Mouse (Mus musculus) hindbrain, embryonic 15.5 days (tissue): ENCODE data around the gene Exoc3l2. TPM values are rescaled to one million over a fixed set of nuclear protein-coding genes. Genes with fewer than 3 reads are reported as not detected.

Experiments used
- ATAC-seq: fragments of 200-750 bp; cut with Nextera tagmentation; 2 replicates; pipeline ENCODE4 v1.8.0; 2017; ENCODE audit warnings: low read depth, moderate number of reproducible peaks, moderate TSS enrichment; ENCODE audit not compliant: low FRiP score
- H3K27ac ChIP-seq: fragments of 300-500 bp; sonication (generic); replicated peaks from 2 replicates; pipeline ENCODE4 v1.5.1; 2015; ENCODE audit warnings: mild to moderate bottlenecking, inconsistent platforms
- H3K27me3 ChIP-seq: fragments of 300-500 bp; sonication (generic); 2 replicates; pipeline ENCODE4 v1.6.1; 2015; ENCODE audit warnings: control low read depth, inconsistent platforms
- H3K36me3 ChIP-seq: fragments of 300-500 bp; sonication (generic); 2 replicates; pipeline ENCODE4 v1.6.1; 2015; ENCODE audit warnings: control low read depth, inconsistent platforms
- H3K4me1 ChIP-seq: fragments of 300-500 bp; sonication (generic); replicated peaks from 2 replicates; pipeline ENCODE4 v1.6.1; 2015; ENCODE audit warnings: control low read depth, inconsistent platforms
- H3K4me2 ChIP-seq: fragments of 300-500 bp; sonication (generic); 2 replicates; pipeline ENCODE4 v1.6.1; 2015; ENCODE audit warnings: moderate library complexity, mild to moderate bottlenecking, inconsistent platforms
- H3K4me3 ChIP-seq: fragments of 300-500 bp; sonication (generic); 2 replicates; pipeline ENCODE4 v1.5.1; 2015; ENCODE audit warnings: mild to moderate bottlenecking, inconsistent platforms
- H3K9ac ChIP-seq: fragments of 300-500 bp; sonication (generic); 2 replicates; pipeline ENCODE4 v1.6.1; 2015; ENCODE audit warnings: inconsistent platforms
- H3K9me3 ChIP-seq: fragments of 300-500 bp; sonication (generic); 2 replicates; pipeline ENCODE4 v1.6.1; 2016; ENCODE audit warnings: control low read depth, inconsistent platforms
- WGBS: fragments of 180-500 bp; shearing (Covaris S2); methylation state at CpG from one replicate; pipeline ENCODE4 v1.1.7; 2015; 5-methylcytosine and 5-hydroxymethylcytosine counted together
- polyA plus RNA-seq: library from polyadenylated mRNA; unstranded; fragments of >200 nt; fragmentation: Nextera tagmentation; extraction: Ambion mirVana; gene quantifications from 2 replicates; pipeline ENCODE4 v1.2.1, GENCODE M21; 2015

Gene Exoc3l2
- polyA plus RNA-seq, result 0.76 and 0.82 TPM in 2 replicates

DNA sequence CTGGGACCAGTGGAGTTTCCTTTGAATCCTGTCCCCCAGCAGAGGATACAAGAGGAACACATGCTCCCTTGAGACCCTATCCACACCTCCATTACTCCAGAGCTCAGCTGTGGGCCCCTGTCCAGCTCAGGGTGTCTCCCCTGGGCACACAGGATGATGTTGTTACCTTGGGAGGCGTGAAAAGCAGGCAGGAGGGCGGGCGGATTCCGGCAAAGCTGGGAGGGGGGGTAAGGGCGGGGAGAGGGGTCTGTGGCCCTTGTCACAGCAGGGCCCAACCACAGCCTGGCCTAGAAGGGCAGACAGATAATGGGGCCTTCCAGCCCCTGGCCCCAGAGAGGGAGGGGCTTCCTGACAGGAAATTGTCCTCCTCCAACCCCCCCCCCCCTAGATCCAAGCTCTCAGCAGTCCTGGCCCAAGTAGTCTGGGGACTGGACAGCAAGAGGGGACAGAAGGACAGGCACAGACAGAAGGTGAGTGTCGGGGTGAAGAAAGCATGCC, at the start of gene Exoc3l2:
Gene Exoc3l2 (plus strand): TSS at position 448 of the 498 bp plus-strand sequence.
- Histone ChIP-seq H3K36me3 (no peaks in the 10 kb centered on the region), H3K27me3 (peaks cover 40% of the 10 kb centered on the region), H3K9me3 (no peaks in the 10 kb centered on the region), H3K27ac (no peak within 1 kb of the TSS), H3K9ac (no peak within 1 kb of the TSS), H3K4me3 (no peak within 1 kb of the TSS), H3K4me1 (peaks cover 9% of the 10 kb centered on the region), H3K4me2 (no peak within 1 kb of the TSS)
- WGBS, result 26% methylated on average over 6 of the region's 6 CpGs
- no peak for ATAC-seq

DNA sequence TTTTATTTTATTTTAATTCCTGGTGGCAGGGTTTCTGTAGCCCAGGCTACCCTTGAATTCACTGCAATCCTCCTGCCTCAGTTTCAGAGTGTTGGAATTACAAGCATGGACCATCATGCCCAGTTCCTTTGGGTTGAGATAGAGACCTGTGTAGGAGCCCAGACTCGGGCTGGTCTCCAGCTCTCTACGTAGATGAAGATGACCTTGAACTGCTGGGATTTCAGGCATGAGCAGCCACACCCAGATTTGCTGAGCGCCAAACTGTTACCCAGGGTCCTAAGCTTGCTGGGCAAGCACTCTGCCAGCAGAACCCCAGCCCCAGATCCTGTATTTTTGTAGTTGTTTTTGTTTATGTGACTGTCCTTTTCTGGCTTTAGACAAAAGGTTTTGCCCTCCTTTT, 49.6 kb upstream of the Exoc3l2 start:
- no peak for ATAC-seq
- Histone ChIP-seq H3K4me3 (no peak overlapping the region), H3K27ac (no peak overlapping the region), H3K9ac (no peak overlapping the region), H3K27me3 (peaks cover 27% of the 10 kb centered on the region), H3K4me2 (no peak overlapping the region), H3K4me1 (no peaks in the 10 kb centered on the region), H3K36me3 (no peaks in the 10 kb centered on the region), H3K9me3 (no peaks in the 10 kb centered on the region; the same call in 1 of the 2 replicates)
- 88% methylated on average over 3 of the region's 3 CpGs for WGBS

GRCm38 (mm10) chr7:19416590-19416989, 46.5 kb upstream of the Exoc3l2 start:
- Histone ChIP-seq H3K4me2 (no peak overlapping the region), H3K4me3 (no peak overlapping the region), H3K27ac (no peak overlapping the region), H3K27me3 (peaks cover 53% of the 10 kb centered on the region), H3K36me3 (no peaks in the 10 kb centered on the region), H3K9ac (no peak overlapping the region), H3K4me1 (peaks cover 11% of the 10 kb centered on the region; the same call in 1 of the 2 replicates), H3K9me3 (no peaks in the 10 kb centered on the region; the same call in 1 of the 2 replicates)
- 85% methylated on average over 15 of the region's 15 CpGs for WGBS
- no peak for ATAC-seq

DNA sequence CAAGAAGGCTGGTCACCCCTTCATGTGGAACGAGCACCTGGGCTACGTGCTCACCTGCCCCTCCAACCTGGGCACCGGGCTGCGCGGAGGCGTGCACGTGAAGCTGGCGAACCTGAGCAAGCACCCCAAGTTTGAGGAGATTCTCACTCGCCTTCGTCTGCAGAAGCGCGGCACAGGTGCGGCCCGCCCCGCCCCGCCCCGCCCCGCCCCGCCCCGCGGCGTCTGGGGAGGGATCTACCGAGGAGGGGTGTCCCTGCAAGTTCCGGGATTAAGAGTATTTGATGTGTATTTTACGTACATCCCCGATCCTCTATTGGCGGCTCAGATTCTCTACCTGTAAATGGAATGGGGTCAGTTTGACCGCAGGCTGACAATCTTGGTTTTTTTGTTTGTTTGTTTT, 43.0 kb upstream of the Exoc3l2 start:
- Histone ChIP-seq H3K4me3 (no peak overlapping the region), H3K9ac (no peak overlapping the region), H3K27me3 (peaks cover 48% of the 10 kb centered on the region), H3K36me3 (no peaks in the 10 kb centered on the region), H3K27ac (no peak overlapping the region), H3K4me2 (peak overlapping the region; percentile 18), H3K9me3 (no peaks in the 10 kb centered on the region), H3K4me1 (peaks cover 11% of the 10 kb centered on the region; the same call in 1 of the 2 replicates)
- ATAC-seq, result no peak
- 9% methylated on average over 28 of the region's 28 CpGs for WGBS

- H3K4me1 ChIP-seq, result peaks cover 11% of the 10 kb centered on the region; the same call in 1 of the 2 replicates
- WGBS, result 13% methylated on average over 43 of the region's 43 CpGs
- peak overlapping the region; percentile 31 for H3K9ac ChIP-seq
- peaks cover 48% of the 10 kb centered on the region for H3K27me3 ChIP-seq
- peaks cover 6% of the 10 kb centered on the region for H3K36me3 ChIP-seq
- H3K4me3 ChIP-seq, result peak overlapping the region; percentile 46
- peak; percentile 97 for ATAC-seq
- no peaks in the 10 kb centered on the region for H3K9me3 ChIP-seq
- no peak overlapping the region for H3K27ac ChIP-seq
- H3K4me2 ChIP-seq, result peak overlapping the region; percentile 78
Measured at GRCm38 (mm10) chr7:19420821-19421636, 42.1 kb upstream of the Exoc3l2 start.

- H3K4me3 ChIP-seq, result no peak overlapping the region
- H3K36me3 ChIP-seq, result peaks cover 23% of the 10 kb centered on the region
- no peak overlapping the region for H3K4me2 ChIP-seq
- H3K9me3 ChIP-seq, result no peaks in the 10 kb centered on the region
- H3K27me3 ChIP-seq, result peaks cover 30% of the 10 kb centered on the region
- WGBS, result 91% methylated on average over 3 of the region's 3 CpGs
- no peak overlapping the region for H3K9ac ChIP-seq
- peaks cover 11% of the 10 kb centered on the region; the same call in 1 of the 2 replicates for H3K4me1 ChIP-seq
- ATAC-seq, result no peak
- no peak overlapping the region for H3K27ac ChIP-seq
Measured at GRCm38 (mm10) chr7:19423083-19423482, 40.0 kb upstream of the Exoc3l2 start.

- no peak for ATAC-seq
- 73% methylated on average over 4 of the region's 4 CpGs for WGBS
- peaks cover 33% of the 10 kb centered on the region for H3K36me3 ChIP-seq
- H3K9ac ChIP-seq, result no peak overlapping the region
- H3K4me3 ChIP-seq, result no peak overlapping the region
- no peak overlapping the region for H3K27ac ChIP-seq
- no peaks in the 10 kb centered on the region for H3K9me3 ChIP-seq
- H3K27me3 ChIP-seq, result peaks cover 20% of the 10 kb centered on the region
- no peak overlapping the region for H3K4me2 ChIP-seq
- H3K4me1 ChIP-seq, result peaks cover 11% of the 10 kb centered on the region; the same call in 1 of the 2 replicates
Measured at GRCm38 (mm10) chr7:19424051-19424450, 39.1 kb upstream of the Exoc3l2 start.

GRCm38 (mm10) chr7:19426349-19426748, 36.8 kb upstream of the Exoc3l2 start:
- H3K27ac ChIP-seq, result no peak overlapping the region
- H3K4me1 ChIP-seq, result 0 out of 2 replicates have a peak, but pooled peaks cover 3% of the 10 kb centered on the region
- no peak overlapping the region for H3K4me2 ChIP-seq
- ATAC-seq, result no peak
- H3K9me3 ChIP-seq, result no peaks in the 10 kb centered on the region
- H3K4me3 ChIP-seq, result no peak overlapping the region
- H3K27me3 ChIP-seq, result no peaks in the 10 kb centered on the region
- 69% methylated on average over 6 of the region's 6 CpGs for WGBS
- H3K36me3 ChIP-seq, result peaks cover 47% of the 10 kb centered on the region
- no peak overlapping the region for H3K9ac ChIP-seq

DNA sequence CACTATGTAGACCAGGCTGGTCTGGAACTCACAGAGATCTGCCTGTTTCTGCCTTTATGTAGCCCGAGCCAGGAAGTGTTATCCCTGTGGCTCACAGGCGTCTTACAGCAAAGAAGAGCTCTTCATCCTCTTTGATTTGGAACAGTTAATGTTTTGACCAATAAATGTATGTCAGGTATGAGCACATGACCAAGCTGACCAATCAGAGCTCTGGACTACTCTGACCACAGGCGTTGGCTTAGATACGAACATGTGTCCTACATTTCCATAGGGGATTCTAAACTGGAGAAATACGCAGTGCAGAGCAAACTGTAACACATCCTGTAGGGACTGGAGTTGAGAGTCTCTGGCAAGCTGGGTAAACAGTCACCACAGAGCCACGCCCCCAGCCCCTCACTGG, 36.2 kb upstream of the Exoc3l2 start:
- Histone ChIP-seq H3K9ac (no peak overlapping the region), H3K4me3 (no peak overlapping the region), H3K9me3 (no peaks in the 10 kb centered on the region), H3K27ac (no peak overlapping the region), H3K27me3 (no peaks in the 10 kb centered on the region), H3K4me1 (no peaks in the 10 kb centered on the region), H3K4me2 (no peak overlapping the region), H3K36me3 (peaks cover 53% of the 10 kb centered on the region)
- WGBS, result 85% methylated on average over 6 of the region's 6 CpGs
- no peak for ATAC-seq

GRCm38 (mm10) chr7:19427999-19428650, 35.0 kb upstream of the Exoc3l2 start:
- Histone ChIP-seq H3K4me3 (no peak overlapping the region), H3K4me2 (no peak overlapping the region), H3K9ac (no peak overlapping the region), H3K4me1 (no peaks in the 10 kb centered on the region), H3K36me3 (peaks cover 65% of the 10 kb centered on the region), H3K27ac (no peak overlapping the region), H3K27me3 (no peaks in the 10 kb centered on the region), H3K9me3 (no peaks in the 10 kb centered on the region)
- 63% methylated on average over 15 of the region's 15 CpGs for WGBS
- no peak for ATAC-seq

GRCm38 (mm10) chr7:19429726-19430125, 33.4 kb upstream of the Exoc3l2 start:
- Histone ChIP-seq H3K4me1 (no peaks in the 10 kb centered on the region), H3K27ac (no peak overlapping the region), H3K4me3 (no peak overlapping the region), H3K9ac (no peak overlapping the region), H3K9me3 (no peaks in the 10 kb centered on the region), H3K36me3 (peaks cover 81% of the 10 kb centered on the region), H3K27me3 (no peaks in the 10 kb centered on the region), H3K4me2 (no peak overlapping the region)
- 64% methylated on average over 8 of the region's 8 CpGs for WGBS
- ATAC-seq, result no peak

DNA sequence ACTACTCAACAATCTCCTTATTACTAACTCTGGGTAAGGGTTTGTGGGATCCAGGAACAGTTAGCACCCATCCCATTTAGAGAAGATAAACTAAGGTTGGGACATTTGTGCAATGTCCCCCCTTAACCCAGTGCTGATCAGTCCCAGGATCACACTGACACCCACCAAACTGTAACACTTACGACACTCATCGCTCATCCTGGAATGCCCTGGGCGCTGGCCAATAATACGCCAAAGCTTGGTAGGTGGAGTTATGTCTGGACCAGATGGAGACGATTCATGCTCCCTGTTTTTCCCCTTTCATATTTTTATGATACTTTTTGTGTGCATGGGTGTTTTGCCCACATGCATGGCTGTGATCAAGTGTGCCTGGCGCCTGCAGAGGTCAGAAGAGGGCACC, 32.7 kb upstream of the Exoc3l2 start:
- WGBS, result 89% methylated on average over 6 of the region's 6 CpGs
- ATAC-seq, result no peak
- Histone ChIP-seq H3K9ac (no peak overlapping the region), H3K27me3 (no peaks in the 10 kb centered on the region), H3K9me3 (no peaks in the 10 kb centered on the region), H3K4me3 (no peak overlapping the region), H3K27ac (no peak overlapping the region), H3K4me1 (no peaks in the 10 kb centered on the region), H3K36me3 (peaks cover 88% of the 10 kb centered on the region), H3K4me2 (no peak overlapping the region)
